Mouse (Mus musculus) liver, embryonic 14.5 days (tissue): Measurements from ENCODE around the gene Suds3.

Experiments used
- CTCF ChIP-seq: IDR thresholded peaks from 2 replicates; pipeline ENCODE4 v1.5.1; 2016; ENCODE audit warnings: antibody characterized with exemption, low read depth, control low read depth
- EP300 ChIP-seq: IDR thresholded peaks from 2 replicates; pipeline ENCODE4 v1.6.1; 2016; ENCODE audit warnings: antibody characterized with exemption, low read depth

DNA sequence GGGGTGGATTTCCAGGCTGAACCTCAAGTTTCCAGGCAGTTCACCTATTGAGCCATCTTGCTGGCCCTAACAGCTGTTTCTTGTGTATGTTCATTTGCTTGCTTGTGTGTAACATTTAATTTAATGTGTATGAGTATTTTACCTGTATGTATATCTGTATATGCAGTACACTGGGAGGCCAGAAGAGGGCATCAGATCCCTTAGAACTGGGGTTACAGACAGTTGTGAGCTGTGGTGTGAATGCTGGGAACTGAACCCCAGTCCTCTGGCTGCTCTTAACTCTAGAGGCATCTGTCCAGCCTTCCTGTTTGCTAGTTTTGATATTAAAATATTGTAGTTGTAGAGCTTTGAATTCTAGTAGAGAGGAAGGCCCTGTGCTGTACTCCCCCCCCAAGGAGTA, 37.0 kb upstream of the Suds3 start:
- no peak for TF ChIP-seq EP300
- TF ChIP-seq CTCF, result peak; percentile 34; the same call in 1 of the 2 replicates
